Mouse (Mus musculus) heart, adult 2 months (tissue): ENCODE results near the gene Csnk1e. TPM values are rescaled to one million over a fixed set of nuclear protein-coding genes. Genes with fewer than 3 reads are reported as not detected.

Experiments
- DNase-seq, 2 experiments: peaks; one replicate each; pipeline ENCODE4 v3.0.0; 2021
- H3K27ac ChIP-seq: fragments of 200-600 bp; 2 replicates; pipeline ENCODE4 v1.8.1; 2022
- H3K27me3 ChIP-seq: fragments of 200-500 bp; 2 replicates; pipeline ENCODE4 v1.6.1; 2012; ENCODE audit warnings: mild to moderate bottlenecking, low read length, inconsistent platforms, mixed read lengths; ENCODE audit not compliant: control insufficient read depth, insufficient read depth
- H3K36me3 ChIP-seq: fragments of 200-500 bp; 2 replicates; pipeline ENCODE4 v1.6.1; 2012; ENCODE audit warnings: low read length, inconsistent platforms; ENCODE audit not compliant: control insufficient read depth, insufficient read depth
- H3K4me1 ChIP-seq: fragments of 200-500 bp; 2 replicates; pipeline ENCODE4 v1.6.1; 2011; ENCODE audit warnings: low read length; ENCODE audit not compliant: control insufficient read depth, insufficient read depth
- H3K4me3 ChIP-seq: fragments of 200-600 bp; 2 replicates; pipeline ENCODE4 v1.8.1; 2022
- H3K79me2 ChIP-seq: fragments of 200-500 bp; replicated peaks from 2 replicates; pipeline ENCODE4 v1.6.1; 2012; ENCODE audit warnings: mild to moderate bottlenecking, inconsistent platforms, low read length, moderate library complexity, mixed read lengths; ENCODE audit not compliant: control insufficient read depth, insufficient read depth
- H3K9ac ChIP-seq: fragments of 200-500 bp; 2 replicates; pipeline ENCODE4 v1.6.1; 2012; ENCODE audit warnings: low read depth, mild to moderate bottlenecking, control low read depth, inconsistent platforms, low read length, mixed read lengths
- CTCF ChIP-seq: fragments of 200-600 bp; IDR thresholded peaks from 2 replicates; pipeline ENCODE4 v1.8.1; 2022; ENCODE audit warnings: antibody characterized with exemption, mild to moderate bottlenecking, moderate library complexity
- EP300 ChIP-seq: fragments of 200-500 bp; IDR thresholded peaks from 2 replicates; pipeline ENCODE4 v1.6.1; 2011; ENCODE audit warnings: low read depth, low read length, control low read depth; ENCODE audit not compliant: insufficient read depth
- POLR2A ChIP-seq: fragments of 200-500 bp; IDR thresholded peaks from 2 replicates; pipeline ENCODE4 v1.6.1; 2011; ENCODE audit warnings: mild to moderate bottlenecking, low read depth, low read length, control low read depth; ENCODE audit not compliant: insufficient read depth
- WGBS: fragments of 180-500 bp; shearing (Covaris S2); methylation state at CpG from one replicate; pipeline ENCODE4 v1.1.7; 2018; 5-methylcytosine and 5-hydroxymethylcytosine counted together
- intact Hi-C: fragments of 180-260 bp; cut with DNase I; formaldehyde crosslinking; loops from one replicate; pipeline ENCODE4 v1.15.1; 2025
- polyA plus RNA-seq: library from polyadenylated mRNA; depleted of rRNA; stranded (reverse); fragments of >200 nt; gene quantifications from 2 replicates; pipeline ENCODE4 v1.2.3, GENCODE M21; 2012
- total RNA-seq, 2 experiments: library from RNA; stranded (reverse); gene quantifications; 2 replicates each; pipeline ENCODE4 v1.2.3; 2021

Gene Csnk1e
- total and polyA plus RNA-seq, 3 experiments = 46.5 to 62.6 (median 48.3) TPM

GRCm38 (mm10) chr15:79441331-79442256, 13.8 kb downstream of the Csnk1e start:
- intact Hi-C loops = loop anchor here (1.0 kb wide), 1 partner anchor 38 kb away; the partner anchor contains the start of gene Tmem184b
- H3K79me2 ChIP-seq = no peaks in the 10 kb centered on the region
- peaks cover 37% of the 10 kb centered on the region for H3K4me1 ChIP-seq
- peaks cover 19% of the 10 kb centered on the region for H3K36me3 ChIP-seq
- H3K27me3 ChIP-seq = no peaks in the 10 kb centered on the region
- DNase-seq = peak; percentile 91
- peak overlapping the region; percentile 98 for H3K9ac ChIP-seq
- H3K4me3 ChIP-seq = peak overlapping the region; percentile 73
- H3K27ac ChIP-seq = peak overlapping the region; percentile 97
- TF ChIP-seq CTCF (no peak), EP300 (0 out of 2 replicates have a peak, but pooled peaks have one; percentile 23), POLR2A (0 out of 2 replicates have a peak, but pooled peaks have one; percentile 19)
- 2% methylated on average over 88 of the region's 107 CpGs for WGBS

- H3K79me2 ChIP-seq = 0 out of 2 replicates have a peak, but pooled peaks cover 2% of the 10 kb centered on the region
- H3K9ac ChIP-seq = peak overlapping the region; percentile 98
- WGBS = 6% methylated on average over 11 of the region's 11 CpGs
- no peaks in the 10 kb centered on the region for H3K27me3 ChIP-seq
- peak overlapping the region; percentile 73 for H3K4me3 ChIP-seq
- TF ChIP-seq CTCF = no peak
- peaks cover 24% of the 10 kb centered on the region for H3K36me3 ChIP-seq
- intact Hi-C loops = no loop called here
- H3K27ac ChIP-seq = peak overlapping the region; percentile 97
- peaks cover 43% of the 10 kb centered on the region for H3K4me1 ChIP-seq
- DNase-seq = no peak
Observed at GRCm38 (mm10) chr15:79440651-79441330, 14.6 kb downstream of the Csnk1e start.

- Histone ChIP-seq H3K79me2 (0 out of 2 replicates have a peak, but pooled peaks cover 2% of the 10 kb centered on the region), H3K9ac (peak overlapping the region; percentile 63), H3K36me3 (peaks cover 27% of the 10 kb centered on the region), H3K4me1 (peaks cover 48% of the 10 kb centered on the region), H3K4me3 (peak overlapping the region; percentile 73), H3K27me3 (no peaks in the 10 kb centered on the region), H3K27ac (peak overlapping the region; percentile 97)
- TF ChIP-seq EP300 (0 out of 2 replicates have a peak, but pooled peaks have one; percentile 48), CTCF (no peak)
- WGBS = 7% methylated on average over 4 of the region's 4 CpGs
- peak; percentile 78 for DNase-seq
- intact Hi-C loops = no loop called here
Observed at GRCm38 (mm10) chr15:79440223-79440622, 15.1 kb downstream of the Csnk1e start.

GRCm38 (mm10) chr15:79439386-79439785, 16.0 kb downstream of the Csnk1e start:
- Histone ChIP-seq H3K9ac (peak overlapping the region; percentile 28), H3K4me3 (no peak overlapping the region)

GRCm38 (mm10) chr15:79438816-79439215, 16.6 kb downstream of the Csnk1e start:
- Histone ChIP-seq H3K9ac (peak overlapping the region; percentile 30), H3K4me3 (no peak overlapping the region), H3K27me3 (no peaks in the 10 kb centered on the region), H3K36me3 (peaks cover 30% of the 10 kb centered on the region), H3K79me2 (peaks cover 6% of the 10 kb centered on the region), H3K4me1 (peaks cover 54% of the 10 kb centered on the region), H3K27ac (peak overlapping the region; percentile 67)
- TF ChIP-seq CTCF (no peak), POLR2A (no peak), EP300 (no peak)
- no peak for DNase-seq
- intact Hi-C loops = no loop called here
- 54% methylated on average over 8 of the region's 8 CpGs for WGBS

More at GRCm38 (mm10) chr15:79439386-79439785, 16.0 kb downstream of the Csnk1e start:
- DNase-seq = no peak
- intact Hi-C loops = no loop called here
- no peak for TF ChIP-seq CTCF
- no peak for TF ChIP-seq POLR2A
- no peak for TF ChIP-seq EP300
- Histone ChIP-seq H3K79me2 (peaks cover 5% of the 10 kb centered on the region), H3K4me1 (peaks cover 53% of the 10 kb centered on the region), H3K27me3 (no peaks in the 10 kb centered on the region), H3K36me3 (peaks cover 30% of the 10 kb centered on the region), H3K27ac (peak overlapping the region; percentile 67; the same call in 1 of the 2 replicates)
- 56% methylated on average over 4 of the region's 4 CpGs for WGBS
